Mouse (Mus musculus): Measurements from ENCODE around the gene Vezf1.
"Not testable (repeated sequence)": the region's sequence is repeated elsewhere in the genome, so short reads cannot be mapped to it uniquely, and the experiment has no call there.

Vezf1 gene

GRCm38 (mm10) chr11:88067586-88068410 lies at the start of gene Vezf1:
TSS of gene Vezf1 (plus strand) at chr11:88068279.
- DNase-seq (ENCODE audit: low spot score), result peak; percentile 82

- no peak for DNase-seq (ENCODE audit: low spot score)
These were observed 44.1 kb upstream of the Vezf1 start for GRCm38 (mm10) chr11:88023933-88024332.

GRCm38 (mm10) chr11:88027391-88028035 lies 40.6 kb upstream of the Vezf1 start:
- no peak for DNase-seq (ENCODE audit: low spot score)

GRCm38 (mm10) chr11:88028193-88028684 lies 39.8 kb upstream of the Vezf1 start:
- DNase-seq (ENCODE audit: low spot score), result no peak

- no peak for DNase-seq (ENCODE audit: low spot score)
These were observed 37.9 kb upstream of the Vezf1 start for GRCm38 (mm10) chr11:88030219-88030618.

DNA sequence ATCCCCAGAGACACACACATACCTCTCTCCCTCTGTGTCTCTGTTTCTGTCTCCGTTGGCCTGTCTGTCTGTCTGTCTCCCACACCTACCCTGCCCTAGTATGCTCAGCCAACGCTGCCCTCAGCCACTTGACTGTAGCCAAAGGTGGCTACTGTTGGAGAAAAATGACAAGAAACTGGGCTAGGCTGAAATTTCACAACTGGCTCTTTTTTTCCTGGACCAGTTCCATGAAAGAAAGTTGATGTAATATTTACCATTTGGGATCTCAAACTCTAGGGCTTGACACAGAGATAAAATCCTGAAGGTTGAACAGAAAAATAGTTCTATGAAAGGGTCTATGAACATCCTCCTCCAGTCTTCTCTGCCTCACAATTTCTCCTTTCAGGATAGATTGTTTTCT lies 37.2 kb upstream of the Vezf1 start:
- DNase-seq (ENCODE audit: low spot score), result no peak

GRCm38 (mm10) chr11:88031753-88032152 lies 36.3 kb upstream of the Vezf1 start:
- DNase-seq (ENCODE audit: low spot score), result no peak

DNA sequence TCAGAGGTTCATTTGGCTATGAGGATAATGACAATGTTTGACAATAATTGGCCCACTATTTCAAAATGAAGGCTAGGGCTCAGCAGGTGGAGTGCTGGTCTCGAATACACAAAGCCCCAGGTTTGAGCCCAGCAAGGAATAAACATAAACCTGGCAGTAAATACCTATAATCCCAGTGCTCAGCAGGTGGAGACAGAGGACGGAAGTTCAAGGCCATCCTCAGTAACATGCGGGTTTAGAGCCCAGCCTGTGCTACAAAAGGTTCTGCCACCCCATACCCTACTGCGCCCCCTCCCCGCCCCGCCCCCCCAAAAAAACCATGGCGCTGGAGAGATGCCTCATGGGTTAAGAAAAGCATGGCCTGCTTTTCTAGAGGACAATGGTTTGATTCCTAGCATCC lies 32.1 kb upstream of the Vezf1 start:
- DNase-seq (ENCODE audit: low spot score), result no peak

DNA sequence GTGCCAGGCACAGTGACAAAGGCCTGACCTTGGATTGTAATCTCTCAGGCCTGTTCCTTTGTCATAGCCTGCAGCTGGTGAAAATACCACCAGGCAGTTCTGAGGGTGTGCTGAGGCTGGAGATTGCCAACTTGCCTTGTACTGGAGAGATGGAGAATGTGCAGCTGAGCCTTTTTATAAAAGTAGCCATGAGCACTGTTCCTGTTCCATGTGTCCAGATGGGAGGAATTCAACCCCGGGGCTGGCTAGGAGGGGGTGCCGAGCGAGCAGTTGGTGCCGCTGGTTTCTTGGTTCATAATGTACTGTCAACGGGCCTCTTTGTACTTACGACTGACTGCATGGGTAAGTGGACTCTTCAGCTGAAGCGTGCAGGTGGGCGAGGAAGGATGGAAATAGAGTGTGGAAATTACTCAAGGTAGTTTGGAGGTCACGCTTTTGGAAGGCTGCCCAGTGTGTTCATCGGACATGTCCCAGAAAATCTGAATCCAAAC lies 31.3 kb upstream of the Vezf1 start:
- no peak for DNase-seq (ENCODE audit: low spot score)

- no peak for DNase-seq (ENCODE audit: low spot score)
These were observed 30.7 kb upstream of the Vezf1 start for GRCm38 (mm10) chr11:88037386-88037785.

DNA sequence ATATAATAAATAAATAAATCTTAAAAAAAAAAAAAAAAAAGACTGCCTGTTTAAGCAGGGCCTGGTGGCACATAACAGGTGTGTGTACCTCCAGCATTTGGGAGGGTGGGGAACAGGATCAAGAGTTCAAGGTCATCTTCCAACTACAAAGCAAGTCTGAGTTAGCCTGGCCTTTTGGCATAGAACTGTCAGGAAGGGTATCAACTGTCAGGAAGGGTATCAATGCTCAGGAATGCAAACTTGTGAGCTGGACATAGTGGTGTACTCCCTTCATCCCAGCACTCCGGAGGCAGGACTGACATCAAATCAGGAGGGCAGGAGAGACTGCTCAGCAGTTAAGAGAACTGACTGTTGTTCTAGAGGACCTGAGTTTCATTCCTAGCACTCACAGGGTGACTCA lies 29.0 kb upstream of the Vezf1 start:
- no peak for DNase-seq (ENCODE audit: low spot score)

DNA sequence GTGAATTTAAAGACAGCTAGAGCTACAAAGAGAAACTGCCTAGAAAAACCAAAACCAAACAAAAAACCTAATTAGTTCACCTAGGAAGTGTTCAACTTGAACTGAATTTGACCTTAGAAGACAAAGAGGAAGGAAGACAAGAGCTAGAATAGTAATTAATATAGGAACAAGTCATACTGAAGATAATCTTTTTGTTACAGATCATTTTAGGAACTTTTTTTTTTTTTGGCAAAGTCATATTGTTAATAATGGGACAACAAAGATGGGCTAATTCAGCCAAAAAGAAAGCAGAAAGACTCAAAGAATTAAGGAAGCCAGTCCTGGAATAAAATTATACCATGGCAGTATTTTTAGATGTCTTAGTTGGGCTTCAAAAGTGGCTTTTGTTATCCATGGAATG lies 23.8 kb upstream of the Vezf1 start:
- no peak for DNase-seq (ENCODE audit: low spot score)

- not testable (repeated sequence) for DNase-seq (ENCODE audit: low spot score)
These were observed 22.9 kb upstream of the Vezf1 start for GRCm38 (mm10) chr11:88045159-88045558.

- DNase-seq (ENCODE audit: low spot score), result no peak
These were observed 22.2 kb upstream of the Vezf1 start for GRCm38 (mm10) chr11:88045878-88046277.

DNA sequence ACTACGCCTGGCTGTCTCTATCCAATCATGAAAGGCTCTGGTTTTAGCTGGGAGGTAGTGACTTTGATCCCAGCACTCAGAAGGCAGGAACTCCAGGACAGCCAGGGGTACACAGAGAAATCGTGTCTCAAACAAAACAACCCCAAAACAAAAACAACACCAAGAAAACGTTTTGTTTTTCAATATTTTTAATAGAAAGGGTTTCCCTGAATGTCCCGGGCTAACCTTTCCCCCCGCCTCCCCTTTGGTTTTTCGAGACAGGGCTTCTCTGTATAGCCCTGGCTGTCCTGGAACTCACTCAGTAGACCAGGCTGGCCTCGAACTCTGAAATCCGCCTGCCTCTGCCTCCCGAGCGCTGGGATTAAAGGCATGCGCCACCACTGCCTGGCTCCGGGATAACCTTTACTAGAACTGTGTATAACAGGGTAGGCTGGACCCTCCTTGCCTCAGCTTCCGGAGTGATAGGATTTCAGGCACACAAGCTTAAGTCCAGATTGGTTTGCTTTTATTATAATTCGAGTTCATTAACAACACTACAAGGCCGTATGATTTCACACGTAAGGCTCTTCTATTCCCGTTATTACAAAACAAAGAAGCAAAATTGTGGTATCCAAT lies 21.6 kb upstream of the Vezf1 start:
- no peak for DNase-seq (ENCODE audit: low spot score)

DNA sequence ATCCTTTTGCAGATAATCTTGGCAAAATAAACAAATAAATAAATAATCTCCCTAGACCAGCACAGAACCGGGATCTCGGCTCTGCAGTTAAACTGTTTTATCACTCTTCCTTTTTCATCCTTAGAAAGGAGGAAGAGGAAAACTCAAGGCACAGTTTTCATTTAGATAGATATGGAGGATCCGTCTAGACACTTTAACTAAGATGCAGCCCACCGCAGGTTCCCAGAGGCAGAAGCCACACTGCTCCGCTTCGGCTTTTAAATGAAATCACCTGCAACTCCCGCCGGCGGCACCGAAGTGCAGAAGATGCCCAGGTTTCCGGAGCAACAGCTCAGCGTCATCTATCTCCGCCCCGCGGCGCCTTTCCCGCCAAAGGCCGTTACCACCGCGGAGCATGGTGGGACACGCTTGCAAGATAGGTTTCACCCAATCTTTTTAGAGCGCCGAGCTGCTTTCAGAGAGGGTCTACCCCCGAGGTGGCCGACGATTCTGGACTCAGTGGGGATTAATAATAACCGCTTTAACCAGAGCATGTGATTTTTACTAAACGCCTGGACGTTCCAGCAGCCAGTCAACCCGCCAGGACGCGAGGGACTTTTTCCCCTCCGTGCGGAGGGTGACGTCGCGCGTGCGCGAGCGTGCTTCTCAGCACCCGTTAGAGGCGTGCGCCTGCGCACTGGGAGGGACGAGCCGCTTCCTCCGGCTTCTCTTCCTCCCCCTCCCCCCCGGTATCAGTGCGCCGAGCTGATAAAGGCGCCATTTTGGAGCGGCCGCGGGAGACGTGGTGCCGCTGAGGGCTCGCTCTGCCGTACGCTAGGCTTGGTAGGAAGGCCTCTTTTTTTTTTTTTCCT lies 20.9 kb upstream of the Vezf1 start, which contains the start of gene Srsf1:
Gene Srsf1 (plus strand): TSS at position 430 of the 851 bp plus-strand sequence.
- peak; percentile 98 for DNase-seq (ENCODE audit: low spot score)

DNA sequence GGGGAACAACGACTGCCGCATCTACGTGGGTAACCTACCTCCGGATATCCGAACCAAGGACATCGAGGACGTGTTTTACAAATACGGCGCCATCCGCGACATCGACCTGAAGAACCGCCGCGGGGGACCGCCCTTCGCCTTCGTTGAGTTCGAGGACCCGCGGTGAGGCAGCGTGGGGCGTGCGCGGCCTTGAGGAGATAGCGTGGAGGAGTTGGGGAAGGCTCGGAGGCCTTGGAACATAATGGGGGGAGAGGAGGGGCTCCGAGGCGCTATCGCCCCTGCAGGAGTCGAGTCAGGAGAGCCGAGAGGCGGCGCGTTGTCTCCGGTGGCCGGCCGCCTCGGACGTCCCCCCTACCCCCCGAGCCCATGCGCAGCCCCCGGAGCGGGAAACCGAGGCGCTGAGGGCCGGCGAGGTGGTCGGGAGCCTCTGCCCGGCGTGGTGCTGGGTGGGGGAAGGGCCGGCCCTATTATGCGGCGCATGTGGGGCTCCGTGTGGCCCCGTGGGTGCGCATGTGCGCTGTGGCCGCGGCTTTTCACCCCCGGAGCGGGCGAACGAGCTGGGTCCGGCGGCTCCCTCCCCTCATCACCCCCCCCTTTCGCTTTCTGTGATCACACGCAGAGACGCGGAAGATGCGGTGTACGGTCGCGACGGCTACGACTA lies 20.1 kb upstream of the Vezf1 start:
- peak; percentile 77 for DNase-seq (ENCODE audit: low spot score)

DNA sequence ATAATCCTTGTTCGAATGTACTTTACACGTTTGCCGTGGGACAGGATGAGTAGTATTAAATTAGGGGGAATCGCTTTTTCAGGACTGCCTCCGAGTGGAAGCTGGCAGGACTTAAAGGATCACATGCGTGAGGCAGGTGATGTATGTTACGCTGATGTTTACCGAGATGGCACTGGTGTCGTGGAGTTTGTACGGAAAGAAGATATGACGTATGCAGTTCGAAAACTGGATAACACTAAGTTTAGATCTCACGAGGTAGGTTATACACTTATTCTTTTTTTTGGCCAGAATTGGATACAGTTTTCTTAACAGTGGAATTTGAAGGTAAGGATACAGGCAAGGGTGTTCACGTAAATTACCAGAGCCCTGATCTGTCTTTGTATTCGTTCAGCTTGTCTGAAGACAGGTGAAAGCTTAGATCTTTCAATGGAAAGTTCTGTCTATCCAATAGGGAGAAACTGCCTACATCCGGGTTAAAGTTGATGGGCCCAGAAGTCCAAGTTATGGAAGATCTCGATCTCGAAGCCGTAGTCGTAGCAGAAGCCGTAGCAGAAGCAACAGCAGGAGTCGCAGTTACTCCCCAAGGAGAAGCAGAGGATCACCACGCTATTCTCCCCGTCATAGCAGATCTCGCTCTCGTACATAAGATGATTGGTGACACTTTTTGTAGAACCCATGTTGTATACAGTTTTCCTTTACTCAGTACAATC lies 19.0 kb upstream of the Vezf1 start:
- DNase-seq (ENCODE audit: low spot score), result no peak

DNA sequence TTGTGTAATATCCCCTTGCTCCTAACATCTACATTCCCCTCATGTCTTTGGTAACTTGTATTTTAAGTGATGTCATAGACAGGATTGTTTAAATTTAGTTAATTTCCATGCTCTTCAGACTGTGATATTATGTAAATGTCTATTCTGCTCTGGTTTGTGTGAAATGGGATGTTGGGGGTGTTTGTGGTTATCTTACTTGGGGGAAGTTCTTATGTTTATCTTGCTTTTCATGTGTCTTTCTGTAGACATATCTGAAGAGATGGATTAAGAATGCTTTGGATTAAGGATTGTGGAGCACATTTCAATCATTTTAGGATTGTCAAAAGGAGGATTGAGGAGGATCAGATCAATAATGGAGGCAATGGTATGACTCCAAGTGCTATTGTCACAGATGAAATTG lies 18.3 kb upstream of the Vezf1 start:
- DNase-seq (ENCODE audit: low spot score), result no peak

DNA sequence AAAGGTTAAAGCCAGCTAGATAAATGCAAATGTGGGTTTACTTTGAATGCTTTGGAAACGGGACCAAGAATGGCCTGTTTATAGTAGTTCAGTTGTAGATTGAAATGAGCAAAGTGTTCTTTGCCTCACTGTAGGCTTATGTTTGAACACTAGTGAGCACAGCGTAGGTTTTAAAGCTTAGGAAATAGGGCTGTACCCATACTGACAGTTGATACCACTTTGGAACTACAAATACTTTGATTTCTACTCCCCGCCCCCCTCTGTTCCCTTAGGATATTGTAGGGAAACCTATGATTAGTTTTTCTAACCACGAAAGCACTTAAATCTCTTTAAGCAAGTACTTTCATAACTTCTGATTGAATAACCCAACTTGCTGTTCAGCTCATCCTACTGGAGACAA lies 15.4 kb upstream of the Vezf1 start:
- no peak for DNase-seq (ENCODE audit: low spot score)

DNA sequence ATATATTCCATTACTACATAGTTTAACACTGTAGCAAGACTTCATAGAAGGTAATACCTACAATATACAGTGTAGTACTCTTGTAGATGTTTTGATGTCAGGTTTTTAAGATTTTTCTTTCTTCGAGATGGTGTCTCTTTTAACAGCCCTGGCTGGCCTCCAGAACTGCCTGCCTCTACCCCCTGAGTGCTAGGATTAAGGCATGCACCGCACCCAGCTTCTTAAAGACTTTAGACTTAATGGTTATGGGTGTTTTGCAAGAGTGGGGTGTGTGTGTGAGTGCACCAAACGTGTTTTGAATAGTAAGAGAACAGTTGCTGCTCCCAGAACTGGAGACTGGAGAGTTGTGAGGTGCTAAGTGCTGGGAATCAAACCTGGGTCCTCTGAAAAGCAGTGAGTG lies 14.3 kb upstream of the Vezf1 start:
- no peak for DNase-seq (ENCODE audit: low spot score)

All from ovary, postnatal 36 days (tissue).